Mouse (Mus musculus): Measurements from ENCODE around the gene Uba1.

Gene Uba1

GRCm38 (mm10) chrX:20658026-20658652 lies at the start of gene Uba1:
Uba1 (plus strand) TSS chrX:20658326.
- peak; percentile 89 for DNase-seq (ENCODE audit: low read depth, low spot score)
- Histone ChIP-seq H3K36me3 (ENCODE audit: control insufficient read depth, insufficient read depth, low read length, poor library complexity, severe bottlenecking) (no peaks in the 10 kb centered on the region), H3K27me3 (ENCODE audit: control insufficient read depth, insufficient read depth, low read length, poor library complexity, severe bottlenecking) (no peaks in the 10 kb centered on the region)

DNA sequence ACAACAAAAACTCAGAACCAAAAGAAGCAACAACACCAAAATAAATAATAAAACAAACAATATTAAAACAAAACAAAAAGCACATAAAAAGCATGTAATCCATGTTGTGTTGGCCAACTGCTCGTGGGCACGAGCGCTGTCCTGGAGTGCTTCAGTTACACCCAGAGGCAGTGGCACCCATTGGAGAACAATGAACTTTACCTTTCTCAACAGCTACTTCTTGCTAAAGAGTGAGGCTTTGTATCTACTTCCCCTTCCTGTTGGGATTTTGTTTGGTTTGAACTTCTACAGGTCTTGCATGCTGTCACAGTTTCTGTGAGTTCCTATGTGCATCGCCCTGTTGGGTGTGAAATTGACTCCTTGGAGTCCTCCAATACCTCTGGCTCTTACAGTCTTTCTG lies 49.6 kb upstream of the Uba1 start:
- no peak for DNase-seq (ENCODE audit: low read depth, low spot score)
- H3K27me3 ChIP-seq (ENCODE audit: control insufficient read depth, insufficient read depth, low read length, poor library complexity, severe bottlenecking), result no peaks in the 10 kb centered on the region
- H3K36me3 ChIP-seq (ENCODE audit: control insufficient read depth, insufficient read depth, low read length, poor library complexity, severe bottlenecking), result no peaks in the 10 kb centered on the region

- Histone ChIP-seq H3K27me3 (ENCODE audit: control insufficient read depth, insufficient read depth, low read length, poor library complexity, severe bottlenecking) (no peaks in the 10 kb centered on the region), H3K36me3 (ENCODE audit: control insufficient read depth, insufficient read depth, low read length, poor library complexity, severe bottlenecking) (no peaks in the 10 kb centered on the region)
- DNase-seq (ENCODE audit: low read depth, low spot score), result no peak
Measured at GRCm38 (mm10) chrX:20616861-20617175, 41.3 kb upstream of the Uba1 start.

DNA sequence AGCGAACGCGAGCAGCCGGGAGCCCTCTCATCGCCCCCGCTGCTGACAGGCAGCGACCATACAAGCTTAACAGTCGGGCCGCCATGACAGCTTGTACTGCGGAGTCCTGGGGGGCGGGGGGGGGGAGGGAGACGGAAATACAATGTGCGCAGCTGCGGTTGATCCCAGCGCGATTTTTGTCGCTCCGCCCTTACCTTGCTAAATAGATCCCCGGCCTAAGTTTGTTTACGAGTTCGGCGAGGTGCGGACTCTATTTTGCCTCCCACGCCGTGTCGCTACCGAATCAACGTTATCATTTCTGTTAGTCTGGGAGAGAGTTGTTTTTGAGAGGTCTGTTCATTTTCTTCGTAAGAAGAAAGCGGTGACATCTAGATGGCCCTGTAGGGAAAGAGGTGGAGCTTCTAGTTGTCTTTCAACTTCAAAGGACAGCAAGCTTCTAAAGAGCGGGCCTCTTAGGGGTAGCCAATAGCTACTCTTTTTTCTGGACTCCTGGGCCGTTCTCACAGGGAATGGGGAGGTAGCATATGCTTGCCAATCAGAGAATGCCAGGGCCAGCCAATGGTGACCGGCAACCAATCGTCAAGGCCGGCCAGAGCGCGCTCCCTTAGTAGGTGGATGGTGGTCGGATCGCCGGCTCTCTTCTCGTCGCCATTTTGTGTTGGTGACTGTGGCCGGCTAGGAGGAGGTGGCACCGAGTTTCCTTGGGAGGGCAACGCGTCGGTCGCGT lies 40.8 kb upstream of the Uba1 start, which contains the start of the genes Rbm10 and Ndufb11:
Rbm10 (plus strand) TSS at position 328 of the 727 bp plus-strand sequence.
Ndufb11 (minus strand) TSS at position 444 of the 727 bp plus-strand sequence.
- Histone ChIP-seq H3K36me3 (ENCODE audit: control insufficient read depth, insufficient read depth, low read length, poor library complexity, severe bottlenecking) (no peaks in the 10 kb centered on the region), H3K27me3 (ENCODE audit: control insufficient read depth, insufficient read depth, low read length, poor library complexity, severe bottlenecking) (no peaks in the 10 kb centered on the region)
- peak; percentile 84 for DNase-seq (ENCODE audit: low read depth, low spot score)

GRCm38 (mm10) chrX:20617903-20618399 lies 40.2 kb upstream of the Uba1 start:
- no peak for DNase-seq (ENCODE audit: low read depth, low spot score)
- Histone ChIP-seq H3K36me3 (ENCODE audit: control insufficient read depth, insufficient read depth, low read length, poor library complexity, severe bottlenecking) (no peaks in the 10 kb centered on the region), H3K27me3 (ENCODE audit: control insufficient read depth, insufficient read depth, low read length, poor library complexity, severe bottlenecking) (no peaks in the 10 kb centered on the region)

- no peaks in the 10 kb centered on the region for H3K27me3 ChIP-seq (ENCODE audit: control insufficient read depth, insufficient read depth, low read length, poor library complexity, severe bottlenecking)
- DNase-seq (ENCODE audit: low read depth, low spot score), result no peak
- H3K36me3 ChIP-seq (ENCODE audit: control insufficient read depth, insufficient read depth, low read length, poor library complexity, severe bottlenecking), result 0 out of 2 replicates have a peak, but pooled peaks cover 8% of the 10 kb centered on the region
Measured at GRCm38 (mm10) chrX:20638141-20638540, 20.0 kb upstream of the Uba1 start.

DNA sequence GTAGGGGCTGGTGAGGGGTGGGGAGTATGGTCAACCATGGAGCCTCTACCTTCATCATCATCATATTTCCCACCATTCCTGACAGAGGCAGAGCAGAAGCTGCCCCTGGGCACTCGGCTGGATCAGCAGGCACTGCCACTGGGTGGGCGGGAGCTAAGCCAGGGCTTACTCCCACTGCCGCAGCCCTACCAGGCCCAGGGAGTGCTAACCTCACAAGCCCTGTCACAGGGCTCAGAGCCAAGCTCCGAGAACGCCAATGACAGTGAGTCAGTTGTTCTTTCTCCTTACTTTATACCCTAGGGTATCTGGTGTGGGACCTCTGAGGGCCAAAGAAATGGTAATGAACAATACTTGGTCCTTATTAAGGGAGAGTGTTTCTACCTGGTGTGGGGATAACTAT lies 13.3 kb upstream of the Uba1 start:
- H3K27me3 ChIP-seq (ENCODE audit: control insufficient read depth, insufficient read depth, low read length, poor library complexity, severe bottlenecking), result no peaks in the 10 kb centered on the region
- H3K36me3 ChIP-seq (ENCODE audit: control insufficient read depth, insufficient read depth, low read length, poor library complexity, severe bottlenecking), result peaks cover 7% of the 10 kb centered on the region; the same call in 1 of the 2 replicates
- no peak for DNase-seq (ENCODE audit: low read depth, low spot score)

DNA sequence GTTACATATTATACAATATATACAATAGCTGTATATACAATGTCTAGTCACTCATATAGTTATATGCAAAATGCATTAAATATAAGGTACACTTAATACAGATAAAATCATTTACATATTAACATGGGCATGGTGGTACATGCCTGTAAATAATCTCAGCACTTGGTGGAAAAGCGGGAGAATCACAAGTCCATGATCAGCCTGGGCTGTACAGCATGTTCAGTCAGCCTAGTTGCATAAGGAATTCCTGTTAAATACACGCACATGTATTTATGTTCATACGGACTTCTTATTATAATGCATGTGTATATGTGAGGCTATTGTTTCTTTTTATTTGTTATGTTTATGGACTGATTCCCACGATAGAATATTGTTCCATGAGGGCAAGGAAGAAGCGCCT lies 533 bp upstream of the Uba1 start:
- no peak for DNase-seq (ENCODE audit: low read depth, low spot score)
- Histone ChIP-seq H3K27me3 (ENCODE audit: control insufficient read depth, insufficient read depth, low read length, poor library complexity, severe bottlenecking) (no peaks in the 10 kb centered on the region), H3K36me3 (ENCODE audit: control insufficient read depth, insufficient read depth, low read length, poor library complexity, severe bottlenecking) (no peaks in the 10 kb centered on the region)

DNA sequence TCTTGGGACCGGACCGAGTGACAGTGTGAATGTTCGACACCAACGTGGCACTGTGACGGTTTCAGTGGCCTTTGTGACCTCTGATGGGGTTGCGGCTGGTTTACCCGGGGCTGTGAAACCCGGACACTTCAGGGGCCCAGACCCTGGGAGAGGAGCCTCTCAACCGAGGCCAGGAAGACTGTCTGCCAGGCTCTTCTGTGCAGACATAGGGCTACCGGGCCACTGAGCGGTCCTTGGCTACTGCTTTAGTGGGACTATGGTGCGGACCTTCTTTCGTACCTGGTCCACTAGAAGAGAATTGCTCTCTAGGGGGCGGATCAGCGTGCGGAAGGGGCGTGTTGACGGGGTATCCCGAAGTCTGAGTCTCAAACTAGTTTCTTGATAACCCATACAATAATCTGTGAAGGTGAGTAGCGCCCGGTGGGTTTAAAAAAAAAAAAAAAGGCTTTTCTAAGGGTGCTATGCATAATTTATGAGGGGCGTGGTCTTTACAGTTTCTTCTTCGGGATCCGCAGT lies 823 bp downstream of the Uba1 start:
- peak; percentile 29 for DNase-seq (ENCODE audit: low read depth, low spot score)
- no peaks in the 10 kb centered on the region for H3K36me3 ChIP-seq (ENCODE audit: control insufficient read depth, insufficient read depth, low read length, poor library complexity, severe bottlenecking)
- no peaks in the 10 kb centered on the region for H3K27me3 ChIP-seq (ENCODE audit: control insufficient read depth, insufficient read depth, low read length, poor library complexity, severe bottlenecking)

GRCm38 (mm10) chrX:20662317-20662715 lies 4.2 kb downstream of the Uba1 start:
- Histone ChIP-seq H3K27me3 (ENCODE audit: control insufficient read depth, insufficient read depth, low read length, poor library complexity, severe bottlenecking) (no peaks in the 10 kb centered on the region), H3K36me3 (ENCODE audit: control insufficient read depth, insufficient read depth, low read length, poor library complexity, severe bottlenecking) (no peaks in the 10 kb centered on the region)
- DNase-seq (ENCODE audit: low read depth, low spot score), result no peak

- Histone ChIP-seq H3K36me3 (ENCODE audit: control insufficient read depth, insufficient read depth, low read length, poor library complexity, severe bottlenecking) (no peaks in the 10 kb centered on the region), H3K27me3 (ENCODE audit: control insufficient read depth, insufficient read depth, low read length, poor library complexity, severe bottlenecking) (no peaks in the 10 kb centered on the region)
- DNase-seq (ENCODE audit: low read depth, low spot score), result peak; percentile 91
Measured at GRCm38 (mm10) chrX:20662716-20663443, 4.8 kb downstream of the Uba1 start.

DNA sequence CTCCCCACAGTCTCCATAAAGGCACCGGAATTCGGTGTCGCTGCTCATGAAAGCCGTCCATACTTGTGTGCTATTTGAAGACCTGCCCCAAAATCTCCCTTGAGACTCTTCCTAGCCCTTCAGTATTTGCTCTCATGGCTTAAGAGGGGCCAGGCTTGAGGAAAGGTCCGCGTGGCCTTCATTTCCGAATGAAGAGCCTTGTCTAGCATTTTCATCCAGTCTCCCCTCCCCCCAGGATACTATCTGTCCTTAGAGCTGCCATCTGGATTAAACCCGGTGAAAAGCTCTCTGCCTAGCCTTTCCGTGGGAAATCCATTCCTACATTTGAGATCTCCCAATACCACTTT lies 5.3 kb downstream of the Uba1 start:
- H3K36me3 ChIP-seq (ENCODE audit: control insufficient read depth, insufficient read depth, low read length, poor library complexity, severe bottlenecking), result no peaks in the 10 kb centered on the region
- no peaks in the 10 kb centered on the region for H3K27me3 ChIP-seq (ENCODE audit: control insufficient read depth, insufficient read depth, low read length, poor library complexity, severe bottlenecking)
- DNase-seq (ENCODE audit: low read depth, low spot score), result no peak

GRCm38 (mm10) chrX:20687519-20688067 lies 29.5 kb downstream of the Uba1 start, which contains the start of gene Cdk16:
Cdk16 (plus strand) TSS chrX:20687954.
- peak; percentile 93 for DNase-seq (ENCODE audit: low read depth, low spot score)
- no peaks in the 10 kb centered on the region for H3K27me3 ChIP-seq (ENCODE audit: control insufficient read depth, insufficient read depth, low read length, poor library complexity, severe bottlenecking)
- H3K36me3 ChIP-seq (ENCODE audit: control insufficient read depth, insufficient read depth, low read length, poor library complexity, severe bottlenecking), result no peaks in the 10 kb centered on the region

DNA sequence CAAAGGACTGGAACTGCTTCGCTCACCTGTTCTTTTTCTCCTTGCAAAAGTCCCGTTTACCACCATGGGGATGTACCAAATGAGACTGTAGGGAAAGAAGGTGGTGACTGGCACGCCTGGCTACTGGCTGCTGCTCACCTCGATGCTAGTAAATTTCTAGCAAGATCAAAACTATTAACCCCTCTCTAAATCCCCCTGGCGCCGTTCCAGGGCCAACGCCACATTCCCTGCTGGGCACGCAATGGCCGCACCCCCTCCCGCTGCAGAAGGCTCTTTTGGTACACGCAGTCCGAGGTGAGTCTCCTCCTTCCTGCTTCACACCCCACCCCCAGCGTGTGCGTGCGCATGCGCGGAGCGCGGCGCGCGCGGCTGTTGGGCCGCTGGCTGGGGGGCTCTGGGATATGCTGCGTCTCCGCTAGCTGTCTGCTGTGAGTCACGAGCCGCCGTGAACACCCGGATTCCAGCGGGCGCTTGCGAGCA lies 30.0 kb downstream of the Uba1 start:
- H3K36me3 ChIP-seq (ENCODE audit: control insufficient read depth, insufficient read depth, low read length, poor library complexity, severe bottlenecking), result no peaks in the 10 kb centered on the region
- peak; percentile 85 for DNase-seq (ENCODE audit: low read depth, low spot score)
- no peaks in the 10 kb centered on the region for H3K27me3 ChIP-seq (ENCODE audit: control insufficient read depth, insufficient read depth, low read length, poor library complexity, severe bottlenecking)

Measured in splenic B cell, adult 2 months (primary cell).